Mouse (Mus musculus) forebrain, embryonic 16.5 days (tissue): ENCODE data around the gene Prss2. TPM values are rescaled to one million over a fixed set of nuclear protein-coding genes. Genes with fewer than 3 reads are reported as not detected.
"Not testable (repeated sequence)": the region's sequence is repeated elsewhere in the genome, so short reads cannot be mapped to it uniquely, and the experiment has no call there.

ENCODE experiments used
- ATAC-seq: fragments of 200-750 bp; cut with Nextera tagmentation; 2 replicates; pipeline ENCODE4 v1.8.0; 2017; ENCODE audit warnings: mild to moderate bottlenecking, moderate library complexity
- H3K27ac ChIP-seq: fragments of 300-500 bp; sonication (generic); 2 replicates; pipeline ENCODE4 v1.5.1; 2014; ENCODE audit warnings: low read length, control low read depth
- H3K27me3 ChIP-seq: fragments of 300-500 bp; sonication (generic); replicated peaks from 2 replicates; pipeline ENCODE4 v1.6.1; 2014; ENCODE audit warnings: low read length; ENCODE audit not compliant: control insufficient read depth, insufficient read depth
- H3K36me3 ChIP-seq: fragments of 300-500 bp; sonication (generic); 2 replicates; pipeline ENCODE4 v1.6.1; 2014; ENCODE audit not compliant: control insufficient read depth, insufficient read depth
- H3K4me1 ChIP-seq: fragments of 300-500 bp; sonication (generic); replicated peaks from 2 replicates; pipeline ENCODE4 v1.6.1; 2014; ENCODE audit warnings: low read length; ENCODE audit not compliant: control insufficient read depth, insufficient read depth
- H3K4me2 ChIP-seq: fragments of 300-500 bp; sonication (generic); 2 replicates; pipeline ENCODE4 v1.6.1; 2014; ENCODE audit warnings: mild to moderate bottlenecking, low read length, control low read depth
- H3K4me3 ChIP-seq: fragments of 300-500 bp; sonication (generic); replicated peaks from 2 replicates; pipeline ENCODE4 v1.5.1; 2014; ENCODE audit warnings: mild to moderate bottlenecking, low read length, control low read depth
- H3K9ac ChIP-seq: fragments of 300-500 bp; sonication (generic); replicated peaks from 2 replicates; pipeline ENCODE4 v1.6.1; 2014; ENCODE audit warnings: low read depth, low read length, control low read depth
- H3K9me3 ChIP-seq: fragments of 300-500 bp; sonication (generic); 2 replicates; pipeline ENCODE4 v1.6.1; 2016; ENCODE audit warnings: low read length; ENCODE audit not compliant: control insufficient read depth
- WGBS: fragments of 180-500 bp; shearing (Covaris S2); extraction: QIAGEN DNeasy Blood & Tissue Kit; methylation state at CpG from one replicate; pipeline ENCODE4 v1.1.7; 2014; 5-methylcytosine and 5-hydroxymethylcytosine counted together
- polyA plus RNA-seq: library from polyadenylated mRNA; unstranded; fragments of >200 nt; fragmentation: Nextera tagmentation; extraction: Ambion mirVana; gene quantifications from 2 replicates; pipeline ENCODE4 v1.2.1, GENCODE M21; 2015

Prss2 gene
- not detected in 2 replicates for polyA plus RNA-seq

- no peaks in the 10 kb centered on the region for H3K4me1 ChIP-seq
- no peak within 1 kb of the TSS for H3K27ac ChIP-seq
- H3K4me3 ChIP-seq: no peak within 1 kb of the TSS
- H3K27me3 ChIP-seq: no peaks in the 10 kb centered on the region
- ATAC-seq: no peak
- H3K9me3 ChIP-seq: no peaks in the 10 kb centered on the region
- no peak within 1 kb of the TSS for H3K9ac ChIP-seq
- WGBS: 66% methylated on average over 1 of the region's 1 CpGs
- no peak within 1 kb of the TSS for H3K4me2 ChIP-seq
- no peaks in the 10 kb centered on the region for H3K36me3 ChIP-seq
Measured at GRCm38 (mm10) chr6:41521487-41521886, at the start of gene Prss2. TSS of gene Prss2 (plus strand) at chr6:41521787.

GRCm38 (mm10) chr6:41499374-41499773 is 22.2 kb upstream of the Prss2 start:
- no peak overlapping the region for H3K27ac ChIP-seq
- no peak overlapping the region for H3K9ac ChIP-seq
- no peaks in the 10 kb centered on the region for H3K36me3 ChIP-seq
- no peaks in the 10 kb centered on the region for H3K9me3 ChIP-seq
- H3K4me3 ChIP-seq: no peak overlapping the region
- no peak for ATAC-seq
- 90% methylated on average over 3 of the region's 3 CpGs for WGBS
- H3K27me3 ChIP-seq: no peaks in the 10 kb centered on the region
- H3K4me1 ChIP-seq: no peaks in the 10 kb centered on the region
- H3K4me2 ChIP-seq: no peak overlapping the region

GRCm38 (mm10) chr6:41504915-41505314 is 16.7 kb upstream of the Prss2 start:
- H3K9ac ChIP-seq: no peak overlapping the region
- H3K4me2 ChIP-seq: no peak overlapping the region
- H3K36me3 ChIP-seq: no peaks in the 10 kb centered on the region
- no peak overlapping the region for H3K4me3 ChIP-seq
- no peaks in the 10 kb centered on the region for H3K27me3 ChIP-seq
- no peak overlapping the region for H3K27ac ChIP-seq
- 92% methylated on average over 2 of the region's 2 CpGs for WGBS
- ATAC-seq: no peak
- H3K9me3 ChIP-seq: no peaks in the 10 kb centered on the region
- no peaks in the 10 kb centered on the region for H3K4me1 ChIP-seq

- 75% methylated on average over 6 of the region's 6 CpGs for WGBS
- no peak overlapping the region for H3K4me2 ChIP-seq
- no peaks in the 10 kb centered on the region for H3K9me3 ChIP-seq
- H3K27me3 ChIP-seq: no peaks in the 10 kb centered on the region
- no peaks in the 10 kb centered on the region for H3K4me1 ChIP-seq
- no peaks in the 10 kb centered on the region for H3K36me3 ChIP-seq
- H3K9ac ChIP-seq: no peak overlapping the region
- ATAC-seq: no peak
- H3K27ac ChIP-seq: no peak overlapping the region
- no peak overlapping the region for H3K4me3 ChIP-seq
Measured at GRCm38 (mm10) chr6:41505323-41505722, 16.3 kb upstream of the Prss2 start.

GRCm38 (mm10) chr6:41518017-41518524 is 3.5 kb upstream of the Prss2 start:
- H3K9ac ChIP-seq: no peak overlapping the region
- no peaks in the 10 kb centered on the region for H3K27me3 ChIP-seq
- no peaks in the 10 kb centered on the region for H3K9me3 ChIP-seq
- 83% methylated on average over 6 of the region's 6 CpGs for WGBS
- no peaks in the 10 kb centered on the region for H3K4me1 ChIP-seq
- H3K36me3 ChIP-seq: no peaks in the 10 kb centered on the region
- H3K27ac ChIP-seq: no peak overlapping the region
- ATAC-seq: no peak
- no peak overlapping the region for H3K4me2 ChIP-seq
- H3K4me3 ChIP-seq: no peak overlapping the region

DNA sequence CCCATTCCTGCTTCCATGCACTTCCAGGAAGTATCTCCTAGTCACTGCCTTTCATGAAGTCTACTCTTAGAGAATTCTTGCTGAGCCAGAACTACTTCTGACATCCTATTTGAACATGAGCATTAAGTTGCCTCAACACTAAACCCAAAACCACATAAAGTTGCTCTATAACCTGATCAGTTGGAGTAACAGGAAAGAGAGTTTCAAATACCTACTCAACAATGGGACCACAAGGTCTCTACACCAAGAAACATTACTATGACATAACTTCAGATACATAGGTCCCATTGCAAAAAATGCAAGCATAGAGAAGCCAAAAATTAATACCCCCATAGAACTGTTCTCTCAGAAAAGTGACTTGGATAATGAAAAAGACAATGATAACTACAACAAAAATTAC is 4.9 kb downstream of the Prss2 start:
- no peak for ATAC-seq
- no peak overlapping the region for H3K4me2 ChIP-seq
- H3K4me3 ChIP-seq: no peak overlapping the region
- H3K9ac ChIP-seq: no peak overlapping the region
- H3K4me1 ChIP-seq: no peaks in the 10 kb centered on the region
- no peak overlapping the region for H3K27ac ChIP-seq
- no peaks in the 10 kb centered on the region for H3K36me3 ChIP-seq
- H3K9me3 ChIP-seq: no peaks in the 10 kb centered on the region
- H3K27me3 ChIP-seq: no peaks in the 10 kb centered on the region

GRCm38 (mm10) chr6:41527402-41527801 is 5.8 kb downstream of the Prss2 start:
- WGBS: 91% methylated on average over 1 of the region's 1 CpGs
- H3K27me3 ChIP-seq: no peaks in the 10 kb centered on the region
- no peak overlapping the region for H3K27ac ChIP-seq
- no peak overlapping the region for H3K9ac ChIP-seq
- ATAC-seq: no peak
- H3K4me1 ChIP-seq: no peaks in the 10 kb centered on the region
- no peaks in the 10 kb centered on the region for H3K36me3 ChIP-seq
- no peak overlapping the region for H3K4me2 ChIP-seq
- H3K4me3 ChIP-seq: no peak overlapping the region
- H3K9me3 ChIP-seq: no peaks in the 10 kb centered on the region

- H3K27ac ChIP-seq, H3K4me2 ChIP-seq, H3K4me1 ChIP-seq, H3K9me3 ChIP-seq, H3K36me3 ChIP-seq, H3K4me3 ChIP-seq, H3K27me3 ChIP-seq, H3K9ac ChIP-seq, ATAC-seq: not testable (repeated sequence)
- 3% methylated on average over 1 of the region's 2 CpGs for WGBS
Measured at GRCm38 (mm10) chr6:41529987-41530386, 8.4 kb downstream of the Prss2 start.

- ATAC-seq: no peak
- WGBS: 84% methylated on average over 4 of the region's 4 CpGs
- Histone ChIP-seq H3K9ac (no peak overlapping the region), H3K4me3 (no peak overlapping the region), H3K36me3 (no peaks in the 10 kb centered on the region), H3K4me1 (no peaks in the 10 kb centered on the region), H3K27ac (no peak overlapping the region), H3K27me3 (no peaks in the 10 kb centered on the region), H3K9me3 (no peaks in the 10 kb centered on the region), H3K4me2 (no peak overlapping the region)
Measured at GRCm38 (mm10) chr6:41532181-41532580, 10.6 kb downstream of the Prss2 start.

- Histone ChIP-seq H3K4me3 (no peak overlapping the region), H3K9ac (no peak overlapping the region), H3K27me3 (no peaks in the 10 kb centered on the region), H3K9me3 (no peaks in the 10 kb centered on the region), H3K36me3 (no peaks in the 10 kb centered on the region), H3K27ac (no peak overlapping the region), H3K4me2 (no peak overlapping the region), H3K4me1 (no peaks in the 10 kb centered on the region)
- WGBS: 85% methylated on average over 8 of the region's 8 CpGs
- no peak for ATAC-seq
Measured at GRCm38 (mm10) chr6:41532687-41533284, 11.2 kb downstream of the Prss2 start.
